Mouse (Mus musculus): ENCODE results near the gene Perm1. TPM values are rescaled to one million over a fixed set of nuclear protein-coding genes. Genes with fewer than 3 reads are reported as not detected.

Perm1 gene
- polyA plus RNA-seq, 1 experiment from 2014 or later = 2.4 TPM

- peaks cover 43% of the 10 kb centered on the region for H3K36me3 ChIP-seq (replicated peaks)
- H3K27ac ChIP-seq = peak within 1 kb of the TSS; percentile 93
Observed at GRCm38 (mm10) chr4:156234701-156235213, 19.1 kb downstream of the Perm1 start, which contains the start of gene Plekhn1. Gene Plekhn1 (minus strand): TSS chr4:156234857.

GRCm38 (mm10) chr4:156235360-156235770 is 19.7 kb downstream of the Perm1 start:
- Histone ChIP-seq H3K4me1 (peaks cover 27% of the 10 kb centered on the region), H3K4me2 (peak overlapping the region; percentile 83), H3K9ac (peak overlapping the region; percentile 45), H3K4me3 (peak overlapping the region; percentile 79), H3K27ac (peak overlapping the region; percentile 91), H3K9me3 (no peaks in the 10 kb centered on the region), H3K36me3 (replicated peaks) (peaks cover 43% of the 10 kb centered on the region), H3K27me3 (replicated peaks) (no peaks in the 10 kb centered on the region)
- ATAC-seq (replicated peaks) = peak; percentile 49
- 1% methylated on average over 15 of the region's 15 CpGs for WGBS

More at GRCm38 (mm10) chr4:156234701-156235213, 19.1 kb downstream of the Perm1 start, which contains the start of gene Plekhn1:
- H3K27me3 ChIP-seq (replicated peaks) = no peaks in the 10 kb centered on the region
- peak within 1 kb of the TSS; percentile 79 for H3K4me3 ChIP-seq
- H3K4me2 ChIP-seq = peak within 1 kb of the TSS; percentile 83
- H3K9ac ChIP-seq = peak within 1 kb of the TSS; percentile 56
- ATAC-seq (replicated peaks) = peak; percentile 62
- no peaks in the 10 kb centered on the region for H3K9me3 ChIP-seq
- WGBS = under 1% methylated on average over 37 of the region's 48 CpGs
- peaks cover 27% of the 10 kb centered on the region for H3K4me1 ChIP-seq

- peaks cover 43% of the 10 kb centered on the region for H3K36me3 ChIP-seq (replicated peaks)
- H3K4me2 ChIP-seq = peak within 1 kb of the TSS; percentile 83
- peak within 1 kb of the TSS; percentile 79 for H3K4me3 ChIP-seq
- peak; percentile 86 for ATAC-seq (replicated peaks)
- peak within 1 kb of the TSS; percentile 93 for H3K27ac ChIP-seq
- H3K4me1 ChIP-seq = peaks cover 27% of the 10 kb centered on the region
- H3K9me3 ChIP-seq = no peaks in the 10 kb centered on the region
- peak within 1 kb of the TSS; percentile 68 for H3K9ac ChIP-seq
- under 1% methylated on average over 90 of the region's 90 CpGs for WGBS
- H3K27me3 ChIP-seq (replicated peaks) = no peaks in the 10 kb centered on the region
Observed at GRCm38 (mm10) chr4:156235808-156236533, 20.3 kb downstream of the Perm1 start, which contains the start of gene Noc2l. Gene Noc2l (plus strand): TSS chr4:156236010.

- Histone ChIP-seq H3K4me1 (peaks cover 27% of the 10 kb centered on the region), H3K9ac (no peak overlapping the region), H3K4me3 (peak overlapping the region; percentile 79), H3K36me3 (replicated peaks) (peaks cover 43% of the 10 kb centered on the region), H3K27ac (no peak overlapping the region), H3K4me2 (peak overlapping the region; percentile 83), H3K27me3 (replicated peaks) (no peaks in the 10 kb centered on the region), H3K9me3 (no peaks in the 10 kb centered on the region)
- no peak for ATAC-seq (replicated peaks)
- WGBS = 21% methylated on average over 55 of the region's 60 CpGs
Observed at GRCm38 (mm10) chr4:156236651-156237447, 21.2 kb downstream of the Perm1 start.

- peaks cover 3% of the 10 kb centered on the region; the same call in 1 of the 2 replicates for H3K27me3 ChIP-seq (replicated peaks)
- H3K4me2 ChIP-seq = no peak overlapping the region
- no peak for ATAC-seq (replicated peaks)
- peaks cover 33% of the 10 kb centered on the region for H3K36me3 ChIP-seq (replicated peaks)
- peaks cover 28% of the 10 kb centered on the region for H3K4me1 ChIP-seq
- no peak overlapping the region for H3K27ac ChIP-seq
- no peak overlapping the region for H3K4me3 ChIP-seq
- H3K9ac ChIP-seq = no peak overlapping the region
- H3K9me3 ChIP-seq = no peaks in the 10 kb centered on the region
- WGBS = 68% methylated on average over 11 of the region's 11 CpGs
Observed at GRCm38 (mm10) chr4:156249567-156249966, 33.9 kb downstream of the Perm1 start.

- Histone ChIP-seq H3K4me2 (no peak overlapping the region), H3K36me3 (replicated peaks) (peaks cover 21% of the 10 kb centered on the region), H3K4me1 (peaks cover 38% of the 10 kb centered on the region), H3K4me3 (no peak overlapping the region), H3K27ac (peak overlapping the region; percentile 61), H3K9ac (no peak overlapping the region), H3K9me3 (no peaks in the 10 kb centered on the region), H3K27me3 (replicated peaks) (peaks cover 13% of the 10 kb centered on the region)
- 47% methylated on average over 8 of the region's 8 CpGs for WGBS
- peak; percentile 47 for ATAC-seq (replicated peaks)
Observed at GRCm38 (mm10) chr4:156251081-156251480, 35.4 kb downstream of the Perm1 start.

GRCm38 (mm10) chr4:156252140-156252539 is 36.5 kb downstream of the Perm1 start:
- ATAC-seq (replicated peaks) = peak; percentile 15; the same call in 1 of the 2 replicates
- Histone ChIP-seq H3K27ac (peak overlapping the region; percentile 61), H3K9ac (no peak overlapping the region), H3K4me1 (peaks cover 38% of the 10 kb centered on the region), H3K36me3 (replicated peaks) (peaks cover 12% of the 10 kb centered on the region), H3K9me3 (no peaks in the 10 kb centered on the region), H3K4me2 (peak overlapping the region; percentile 15; the same call in 1 of the 2 replicates), H3K27me3 (replicated peaks) (peaks cover 13% of the 10 kb centered on the region), H3K4me3 (no peak overlapping the region)
- WGBS = 29% methylated on average over 7 of the region's 7 CpGs

GRCm38 (mm10) chr4:156252619-156253018 is 37.0 kb downstream of the Perm1 start:
- peak overlapping the region; percentile 61 for H3K27ac ChIP-seq
- H3K27me3 ChIP-seq (replicated peaks) = peaks cover 13% of the 10 kb centered on the region
- 36% methylated on average over 3 of the region's 3 CpGs for WGBS
- H3K9ac ChIP-seq = no peak overlapping the region
- H3K9me3 ChIP-seq = no peaks in the 10 kb centered on the region
- peaks cover 38% of the 10 kb centered on the region for H3K4me1 ChIP-seq
- H3K4me3 ChIP-seq = no peak overlapping the region
- ATAC-seq (replicated peaks) = 0 out of 2 replicates have a peak, but pooled peaks have one; percentile 1
- peaks cover 9% of the 10 kb centered on the region for H3K36me3 ChIP-seq (replicated peaks)
- H3K4me2 ChIP-seq = no peak overlapping the region

- Histone ChIP-seq H3K9ac (no peak overlapping the region), H3K27ac (peak overlapping the region; percentile 61), H3K4me2 (no peak overlapping the region), H3K4me3 (no peak overlapping the region), H3K4me1 (peaks cover 38% of the 10 kb centered on the region), H3K27me3 (replicated peaks) (peaks cover 13% of the 10 kb centered on the region), H3K9me3 (no peaks in the 10 kb centered on the region), H3K36me3 (replicated peaks) (peaks cover 5% of the 10 kb centered on the region)
- ATAC-seq (replicated peaks) = no peak
- WGBS = 39% methylated on average over 7 of the region's 7 CpGs
Observed at GRCm38 (mm10) chr4:156253043-156253442, 37.4 kb downstream of the Perm1 start.

- Histone ChIP-seq H3K4me1 (peaks cover 38% of the 10 kb centered on the region), H3K9me3 (no peaks in the 10 kb centered on the region), H3K27me3 (replicated peaks) (peaks cover 13% of the 10 kb centered on the region), H3K9ac (no peak overlapping the region), H3K4me3 (peak overlapping the region; percentile 28), H3K27ac (no peak overlapping the region), H3K4me2 (peak overlapping the region; percentile 46), H3K36me3 (replicated peaks) (no peaks in the 10 kb centered on the region)
- ATAC-seq (replicated peaks) = peak; percentile 48
- 2% methylated on average over 30 of the region's 30 CpGs for WGBS
Observed at GRCm38 (mm10) chr4:156254361-156255077, 38.9 kb downstream of the Perm1 start.

- peak; percentile 28; the same call in 1 of the 2 replicates for ATAC-seq (replicated peaks)
- H3K27ac ChIP-seq = no peak within 1 kb of the TSS
Observed at GRCm38 (mm10) chr4:156255078-156255839, 39.6 kb downstream of the Perm1 start, which contains the start of gene Samd11. Gene Samd11 (minus strand): TSS chr4:156255657.

More at GRCm38 (mm10) chr4:156255078-156255839, 39.6 kb downstream of the Perm1 start, which contains the start of gene Samd11:
- Histone ChIP-seq H3K27me3 (replicated peaks) (peaks cover 13% of the 10 kb centered on the region), H3K9me3 (no peaks in the 10 kb centered on the region), H3K4me2 (peak within 1 kb of the TSS; percentile 46), H3K36me3 (replicated peaks) (no peaks in the 10 kb centered on the region), H3K4me3 (peak within 1 kb of the TSS; percentile 28), H3K4me1 (peaks cover 38% of the 10 kb centered on the region), H3K9ac (no peak within 1 kb of the TSS)
- WGBS = 8% methylated on average over 26 of the region's 26 CpGs

Data from midbrain, embryonic 15.5 days (tissue).